Mouse (Mus musculus) heart, adult 2 months (tissue): ENCODE measurements at regions not wholly inside any gene's neighbourhood (a gene's known extent, or its start where the extent isn't known, plus 50 kb on each side); places are given as distances from the start of the nearest gene placed in this dataset.

Experiments
- DNase-seq, 2 experiments: peaks; one replicate each; pipeline ENCODE4 v3.0.0; 2021
- H3K27ac ChIP-seq: fragments of 200-600 bp; 2 replicates; pipeline ENCODE4 v1.8.1; 2022
- H3K27me3 ChIP-seq: fragments of 200-500 bp; 2 replicates; pipeline ENCODE4 v1.6.1; 2012; ENCODE audit warnings: mild to moderate bottlenecking, low read length, inconsistent platforms, mixed read lengths; ENCODE audit not compliant: control insufficient read depth, insufficient read depth
- H3K36me3 ChIP-seq: fragments of 200-500 bp; 2 replicates; pipeline ENCODE4 v1.6.1; 2012; ENCODE audit warnings: low read length, inconsistent platforms; ENCODE audit not compliant: control insufficient read depth, insufficient read depth
- H3K4me1 ChIP-seq: fragments of 200-500 bp; 2 replicates; pipeline ENCODE4 v1.6.1; 2011; ENCODE audit warnings: low read length; ENCODE audit not compliant: control insufficient read depth, insufficient read depth
- H3K4me3 ChIP-seq: fragments of 200-600 bp; 2 replicates; pipeline ENCODE4 v1.8.1; 2022
- H3K79me2 ChIP-seq: fragments of 200-500 bp; replicated peaks from 2 replicates; pipeline ENCODE4 v1.6.1; 2012; ENCODE audit warnings: mild to moderate bottlenecking, inconsistent platforms, low read length, moderate library complexity, mixed read lengths; ENCODE audit not compliant: control insufficient read depth, insufficient read depth
- H3K9ac ChIP-seq: fragments of 200-500 bp; 2 replicates; pipeline ENCODE4 v1.6.1; 2012; ENCODE audit warnings: low read depth, mild to moderate bottlenecking, control low read depth, inconsistent platforms, low read length, mixed read lengths
- CTCF ChIP-seq: fragments of 200-600 bp; IDR thresholded peaks from 2 replicates; pipeline ENCODE4 v1.8.1; 2022; ENCODE audit warnings: antibody characterized with exemption, mild to moderate bottlenecking, moderate library complexity
- EP300 ChIP-seq: fragments of 200-500 bp; IDR thresholded peaks from 2 replicates; pipeline ENCODE4 v1.6.1; 2011; ENCODE audit warnings: low read depth, low read length, control low read depth; ENCODE audit not compliant: insufficient read depth
- POLR2A ChIP-seq: fragments of 200-500 bp; IDR thresholded peaks from 2 replicates; pipeline ENCODE4 v1.6.1; 2011; ENCODE audit warnings: mild to moderate bottlenecking, low read depth, low read length, control low read depth; ENCODE audit not compliant: insufficient read depth
- WGBS: fragments of 180-500 bp; shearing (Covaris S2); methylation state at CpG from one replicate; pipeline ENCODE4 v1.1.7; 2018; 5-methylcytosine and 5-hydroxymethylcytosine counted together
- intact Hi-C: fragments of 180-260 bp; cut with DNase I; formaldehyde crosslinking; loops from one replicate; pipeline ENCODE4 v1.15.1; 2025

- Histone ChIP-seq H3K36me3 (no peaks in the 10 kb centered on the region), H3K79me2 (no peaks in the 10 kb centered on the region), H3K4me3 (no peak overlapping the region), H3K9ac (no peak overlapping the region), H3K27ac (no peak overlapping the region), H3K27me3 (no peaks in the 10 kb centered on the region), H3K4me1 (no peaks in the 10 kb centered on the region)
- TF ChIP-seq EP300, result no peak
- no peak for TF ChIP-seq CTCF
- 82% methylated on average over 3 of the region's 3 CpGs for WGBS
- intact Hi-C loops, result loop anchor here (2.0 kb wide), 1 partner anchor 15 kb away; no protein-coding TSS in a partner anchor
- no peak for DNase-seq
Observed at GRCm38 (mm10) chr6:127341604-127342003, 105.0 kb upstream of the Parp11 start.

- WGBS, result 80% methylated on average over 9 of the region's 9 CpGs
- intact Hi-C loops, result no loop called here
- TF ChIP-seq EP300 (no peak), POLR2A (no peak), CTCF (no peak)
- DNase-seq, result no peak
- no peaks in the 10 kb centered on the region for H3K36me3 ChIP-seq
- H3K27ac ChIP-seq, result no peak overlapping the region
- H3K4me3 ChIP-seq, result no peak overlapping the region
- H3K9ac ChIP-seq, result no peak overlapping the region
- no peaks in the 10 kb centered on the region for H3K27me3 ChIP-seq
- no peaks in the 10 kb centered on the region for H3K4me1 ChIP-seq
- H3K79me2 ChIP-seq, result no peaks in the 10 kb centered on the region
Observed at GRCm38 (mm10) chr6:127348770-127349409, 97.8 kb upstream of the Parp11 start.

GRCm38 (mm10) chr6:127349479-127350110 lies 97.0 kb upstream of the Parp11 start:
- Histone ChIP-seq H3K9ac (no peak overlapping the region), H3K79me2 (no peaks in the 10 kb centered on the region), H3K27me3 (no peaks in the 10 kb centered on the region), H3K4me1 (no peaks in the 10 kb centered on the region), H3K4me3 (no peak overlapping the region), H3K27ac (no peak overlapping the region), H3K36me3 (no peaks in the 10 kb centered on the region)
- no peak for TF ChIP-seq EP300
- intact Hi-C loops, result no loop called here
- 55% methylated on average over 12 of the region's 12 CpGs for WGBS
- no peak for DNase-seq

GRCm38 (mm10) chr6:127351691-127352090 lies 94.9 kb upstream of the Parp11 start:
- no peak for TF ChIP-seq POLR2A
- no peak for TF ChIP-seq EP300
- no peak for TF ChIP-seq CTCF
- DNase-seq, result no peak
- Histone ChIP-seq H3K36me3 (no peaks in the 10 kb centered on the region), H3K27ac (no peak overlapping the region), H3K4me3 (no peak overlapping the region), H3K4me1 (no peaks in the 10 kb centered on the region), H3K9ac (no peak overlapping the region), H3K79me2 (no peaks in the 10 kb centered on the region), H3K27me3 (no peaks in the 10 kb centered on the region)
- intact Hi-C loops, result no loop called here
- 88% methylated on average over 5 of the region's 5 CpGs for WGBS

GRCm38 (mm10) chr6:127355112-127355511 lies 91.5 kb upstream of the Parp11 start:
- intact Hi-C loops, result no loop called here
- WGBS, result 68% methylated on average over 6 of the region's 6 CpGs
- H3K27ac ChIP-seq, result no peak overlapping the region

GRCm38 (mm10) chr6:127356442-127356841 lies 90.2 kb upstream of the Parp11 start:
- Histone ChIP-seq H3K79me2 (no peaks in the 10 kb centered on the region), H3K27ac (no peak overlapping the region), H3K4me3 (no peak overlapping the region), H3K9ac (no peak overlapping the region), H3K27me3 (no peaks in the 10 kb centered on the region), H3K36me3 (no peaks in the 10 kb centered on the region), H3K4me1 (no peaks in the 10 kb centered on the region)
- WGBS, result 64% methylated on average over 8 of the region's 8 CpGs
- TF ChIP-seq CTCF, result no peak
- no peak for TF ChIP-seq POLR2A
- no peak for TF ChIP-seq EP300
- DNase-seq, result no peak
- intact Hi-C loops, result no loop called here

More at GRCm38 (mm10) chr6:127355112-127355511, 91.5 kb upstream of the Parp11 start:
- TF ChIP-seq POLR2A (no peak), EP300 (no peak), CTCF (no peak)
- Histone ChIP-seq H3K4me1 (no peaks in the 10 kb centered on the region), H3K9ac (no peak overlapping the region), H3K36me3 (no peaks in the 10 kb centered on the region), H3K27me3 (no peaks in the 10 kb centered on the region), H3K4me3 (no peak overlapping the region), H3K79me2 (no peaks in the 10 kb centered on the region)
- DNase-seq, result no peak
